Mouse (Mus musculus): ENCODE data around the gene Cald1.

The Cald1 gene

DNA sequence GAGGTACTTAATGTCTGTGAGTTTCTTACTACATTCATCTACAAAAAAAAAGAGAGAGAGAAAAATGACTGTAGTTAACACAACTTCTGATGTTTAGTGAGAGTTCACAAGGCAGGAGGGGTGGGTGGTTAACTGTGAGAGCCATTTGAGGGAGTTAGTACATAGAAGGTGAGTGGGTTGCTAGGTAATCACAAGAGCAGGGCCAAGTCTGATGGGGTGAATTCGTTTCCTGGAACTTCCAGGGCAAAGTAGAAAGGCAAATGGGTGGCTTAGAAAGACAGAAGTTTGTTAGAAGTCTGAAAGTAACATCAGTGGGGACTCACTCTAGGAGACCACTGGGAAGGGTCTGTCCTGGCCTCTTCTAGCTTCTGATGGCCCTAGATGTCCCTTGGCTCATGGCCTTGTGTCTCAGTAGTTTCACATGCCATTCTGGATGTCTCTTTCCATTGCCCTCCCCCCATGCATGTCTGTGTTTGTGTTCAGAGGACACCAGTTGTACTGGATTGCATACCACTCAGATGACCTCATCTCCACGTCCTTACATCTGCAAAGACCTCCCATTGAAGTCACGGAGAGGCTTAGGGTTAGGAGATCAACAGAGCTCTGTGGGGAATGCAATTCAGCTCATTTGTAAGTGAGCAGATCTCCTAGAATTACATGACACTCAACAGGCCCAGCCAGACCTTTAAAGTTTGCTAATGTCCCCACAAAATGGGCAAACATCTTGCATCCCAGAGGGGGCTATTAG, 118.8 kb downstream of the Cald1 start:
- no peak for DNase-seq (ENCODE audit: low read depth, low spot score)

DNA sequence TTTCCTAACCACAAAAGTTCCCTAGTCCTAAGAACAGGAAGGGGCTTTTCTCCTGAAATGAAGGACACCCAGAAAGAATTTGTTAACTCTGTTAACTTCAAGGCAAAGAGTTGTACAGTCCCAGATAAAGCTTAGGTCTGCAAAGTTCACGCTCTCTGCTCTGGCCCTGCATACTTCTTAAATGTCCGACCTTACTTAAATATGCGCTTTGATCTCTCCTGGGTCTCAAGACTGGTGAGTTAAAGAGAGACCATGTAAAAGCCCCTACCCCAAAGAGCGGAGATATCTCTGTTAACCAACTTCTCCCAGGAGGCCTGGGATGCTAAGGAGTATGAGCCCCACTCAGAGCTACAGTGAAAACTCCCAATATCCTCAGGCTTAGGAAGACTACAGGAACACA, 119.4 kb downstream of the Cald1 start:
- no peak for DNase-seq (ENCODE audit: low read depth, low spot score)

DNA sequence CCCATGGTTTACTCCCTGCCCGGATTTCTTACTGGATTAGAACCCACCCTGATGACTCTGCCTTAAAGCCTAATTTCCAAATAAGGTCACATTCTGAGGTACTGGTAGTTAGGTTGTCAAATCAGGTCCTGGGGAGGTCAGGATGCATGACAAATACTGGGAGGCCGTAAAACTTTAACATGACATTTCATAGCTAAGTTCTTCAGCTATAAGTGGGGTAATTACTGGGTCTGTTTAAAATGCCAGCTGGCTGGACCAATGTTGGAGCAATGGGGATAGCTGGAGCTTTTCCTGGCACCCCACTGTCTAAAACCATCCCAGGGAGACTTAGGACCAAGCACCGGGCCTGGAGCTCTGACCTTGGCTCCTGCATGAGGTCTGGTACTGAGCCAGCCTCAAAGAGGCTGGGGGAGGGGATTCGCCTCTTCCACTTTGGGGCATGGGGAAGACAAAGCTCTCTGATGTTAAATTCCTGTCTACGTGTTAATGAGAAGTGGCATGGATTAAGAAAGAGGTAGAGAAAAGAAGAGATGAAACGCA, 120.9 kb downstream of the Cald1 start:
- no peak for DNase-seq (ENCODE audit: low read depth, low spot score)

DNA sequence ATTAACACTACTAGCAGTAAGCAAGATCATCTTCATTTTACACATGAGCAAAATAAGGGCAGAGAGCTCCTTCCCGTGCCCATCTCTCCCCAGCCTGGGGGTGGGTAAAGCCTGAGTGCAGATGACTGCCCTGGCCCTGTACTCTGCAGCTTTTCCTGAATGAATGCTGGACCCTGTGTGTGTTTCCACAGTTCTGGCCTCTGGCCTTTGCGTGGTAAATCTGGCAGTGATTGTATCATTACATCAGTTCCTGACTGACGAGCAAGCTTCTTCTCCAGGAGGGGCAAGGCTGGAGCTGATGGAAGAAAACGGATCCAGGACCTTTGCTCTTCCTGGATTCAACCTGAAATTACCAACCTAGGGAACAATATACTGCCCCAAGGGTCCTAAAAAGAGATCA, 122.1 kb downstream of the Cald1 start:
- DNase-seq (ENCODE audit: low read depth, low spot score): no peak

DNA sequence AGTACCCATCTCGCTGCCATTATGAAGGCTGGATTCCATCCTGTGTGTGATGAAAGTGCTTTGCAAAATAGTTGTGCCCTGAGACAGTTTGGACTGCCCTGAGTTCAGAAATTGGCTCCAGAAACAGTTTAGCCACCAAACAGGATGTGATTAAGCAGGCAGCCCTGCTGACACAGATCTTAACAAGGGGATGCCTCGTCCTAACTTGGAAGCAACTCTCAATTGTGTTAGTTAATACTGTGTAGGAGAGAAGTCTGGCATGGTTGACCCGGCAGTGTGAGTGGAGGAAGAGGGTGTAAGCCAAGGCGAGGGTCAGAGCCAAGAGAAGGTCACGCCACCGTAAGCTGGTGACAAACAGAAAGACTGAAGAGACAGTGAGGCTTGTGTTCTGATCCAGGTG, 123.4 kb downstream of the Cald1 start:
- no peak for DNase-seq (ENCODE audit: low read depth, low spot score)

DNA sequence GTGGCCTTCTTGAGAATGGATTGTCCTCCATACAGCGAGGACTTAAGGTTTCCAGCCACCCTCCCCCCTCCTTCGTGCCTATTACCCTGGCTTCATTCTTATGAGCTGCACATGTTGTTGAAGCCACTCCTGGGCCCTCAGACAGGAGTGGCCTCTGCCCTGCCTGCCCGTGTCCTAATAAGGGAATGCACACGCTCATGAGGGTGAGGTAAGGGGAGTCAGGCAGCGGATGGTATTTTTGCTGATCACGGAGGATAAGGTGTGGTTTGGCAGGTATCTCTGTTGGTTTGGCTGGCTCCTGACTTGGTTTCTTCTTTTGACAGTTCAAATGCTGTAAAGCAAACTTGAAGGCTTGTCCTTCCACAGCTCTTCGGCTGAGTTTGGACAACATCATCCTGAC, 124.4 kb downstream of the Cald1 start:
- no peak for DNase-seq (ENCODE audit: low read depth, low spot score)

DNA sequence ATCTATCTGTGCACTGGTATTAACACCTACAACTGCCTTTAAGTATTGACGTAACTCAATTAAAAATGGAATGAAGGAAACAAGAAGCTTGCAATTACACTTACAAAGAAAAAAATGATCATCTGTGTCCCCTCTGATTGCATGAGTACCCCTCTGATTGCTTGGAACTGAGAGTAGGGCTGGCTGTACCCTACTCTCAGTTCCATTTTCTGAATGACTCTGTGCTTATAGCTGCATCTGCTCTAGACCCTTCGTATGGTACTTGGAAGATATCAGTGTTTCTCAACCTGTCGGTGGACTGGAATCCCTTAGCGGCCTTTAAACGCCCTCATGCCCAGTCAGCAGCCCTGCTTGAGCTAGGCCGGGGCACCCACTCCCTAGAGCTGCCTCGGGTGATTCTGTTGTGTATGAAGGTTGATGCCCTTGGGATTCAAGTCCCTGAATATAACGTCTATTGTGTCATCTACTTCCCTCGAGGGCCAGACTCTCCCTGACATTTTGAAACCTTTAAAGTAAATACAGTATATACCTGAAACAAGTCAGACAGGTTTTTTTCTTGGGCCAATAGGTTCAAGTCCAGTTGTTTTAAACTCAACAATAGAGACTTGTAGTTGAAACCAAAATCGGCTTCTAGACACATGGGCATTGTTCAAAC, 125.1 kb downstream of the Cald1 start:
- no peak for DNase-seq (ENCODE audit: low read depth, low spot score)

DNA sequence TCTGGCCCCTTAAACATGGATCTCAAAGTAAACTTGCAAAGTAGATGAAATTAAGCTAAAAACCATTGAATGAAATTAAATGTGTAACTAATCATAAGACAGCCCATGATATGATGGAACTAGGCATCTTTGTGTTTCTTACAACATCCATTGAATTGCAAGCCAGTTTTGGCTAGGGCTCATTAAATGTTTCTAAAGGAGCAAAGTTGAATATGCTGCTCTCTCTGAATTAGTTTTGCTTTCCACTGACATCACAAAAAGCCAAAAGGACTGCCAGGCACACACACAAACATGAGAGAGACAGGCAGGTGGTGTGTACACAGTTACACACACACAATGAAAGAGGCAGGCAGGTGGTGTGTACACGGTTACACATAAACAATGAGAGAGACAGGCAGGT, 127.4 kb downstream of the Cald1 start:
- DNase-seq (ENCODE audit: low read depth, low spot score): no peak

DNA sequence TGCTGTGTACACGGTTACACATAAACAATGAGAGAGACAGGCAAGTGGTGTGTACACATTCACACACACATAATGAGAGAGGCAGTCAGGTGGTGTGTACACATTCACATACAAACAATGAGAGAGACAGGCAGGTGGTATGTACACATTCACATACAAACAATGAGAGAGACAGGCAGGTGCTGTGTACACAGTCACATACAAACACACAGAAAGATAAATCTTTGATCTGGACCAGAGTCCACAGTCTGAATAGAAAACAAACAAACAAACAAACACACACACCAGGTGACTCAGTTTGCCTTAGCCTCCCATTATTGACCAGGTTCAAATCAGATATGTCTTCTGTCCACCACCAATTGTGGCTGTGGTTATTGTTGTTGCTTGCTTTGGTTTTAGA, 127.8 kb downstream of the Cald1 start:
- DNase-seq (ENCODE audit: low read depth, low spot score): no peak

DNA sequence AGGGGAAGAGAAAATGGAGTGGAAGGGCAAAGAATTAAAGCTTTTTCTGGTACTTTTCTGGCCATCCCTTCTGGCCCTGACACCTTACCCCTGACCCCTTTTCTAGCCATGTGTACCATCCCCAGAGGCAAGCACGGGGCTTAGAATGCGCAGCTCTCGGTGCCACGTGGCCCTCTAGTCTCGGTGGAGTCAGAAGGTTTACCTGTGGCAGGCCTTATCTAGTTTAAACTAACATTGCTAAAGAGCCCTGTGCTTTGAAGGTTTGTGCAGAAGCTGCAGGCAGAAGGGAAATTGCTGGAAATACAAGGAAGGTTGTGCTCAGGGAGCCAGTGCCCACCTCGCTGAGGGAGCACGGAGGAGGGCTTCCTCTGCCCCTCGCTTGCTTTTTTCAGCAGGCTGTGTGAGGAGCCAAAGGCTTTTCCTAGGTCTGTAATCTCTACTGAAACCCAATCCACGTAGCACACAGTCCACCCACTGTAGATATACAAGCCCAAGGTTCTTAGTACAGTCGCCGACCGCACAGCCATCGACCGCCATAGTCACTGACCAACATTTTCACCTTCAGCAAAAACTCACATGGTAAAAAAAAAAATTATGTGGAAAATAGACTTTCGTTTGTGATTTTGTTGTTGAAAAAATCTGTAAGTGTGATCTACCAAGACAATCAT, 129.2 kb downstream of the Cald1 start:
- DNase-seq (ENCODE audit: low read depth, low spot score): no peak

DNA sequence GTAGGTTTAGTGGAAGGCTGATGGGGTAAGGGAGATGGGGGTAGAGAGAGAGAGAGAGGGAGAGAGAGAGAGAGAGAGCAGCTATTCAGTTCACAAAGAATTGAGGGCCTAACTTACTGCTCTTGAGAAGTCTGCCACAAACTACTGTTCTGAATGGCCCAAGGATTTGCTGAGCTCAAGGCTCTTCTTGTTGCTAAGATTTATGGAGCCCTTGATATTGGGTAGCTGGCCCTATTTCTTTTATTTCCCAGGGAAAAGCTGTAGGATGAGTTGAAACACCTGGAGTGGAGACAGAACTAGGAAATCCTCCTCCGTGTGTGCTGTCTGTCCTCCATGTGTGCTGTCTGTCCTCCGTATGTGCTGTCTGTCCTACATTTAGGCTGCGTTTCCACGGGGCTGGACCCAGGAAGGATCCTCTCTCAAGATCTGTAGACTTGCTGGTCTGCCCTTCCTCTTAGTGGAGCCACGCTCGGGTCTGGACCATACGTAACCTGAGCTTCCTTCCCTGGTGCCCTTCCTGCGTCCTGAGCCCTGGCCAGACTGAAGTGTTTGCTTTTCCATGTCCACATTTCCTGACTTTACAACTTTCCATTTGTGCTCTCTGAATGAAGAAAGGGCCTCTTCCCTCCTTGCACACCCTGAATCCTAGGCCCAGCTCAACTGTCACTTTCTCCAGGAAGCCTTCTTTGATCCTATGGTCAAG, 131.3 kb downstream of the Cald1 start:
- no peak for DNase-seq (ENCODE audit: low read depth, low spot score)

DNA sequence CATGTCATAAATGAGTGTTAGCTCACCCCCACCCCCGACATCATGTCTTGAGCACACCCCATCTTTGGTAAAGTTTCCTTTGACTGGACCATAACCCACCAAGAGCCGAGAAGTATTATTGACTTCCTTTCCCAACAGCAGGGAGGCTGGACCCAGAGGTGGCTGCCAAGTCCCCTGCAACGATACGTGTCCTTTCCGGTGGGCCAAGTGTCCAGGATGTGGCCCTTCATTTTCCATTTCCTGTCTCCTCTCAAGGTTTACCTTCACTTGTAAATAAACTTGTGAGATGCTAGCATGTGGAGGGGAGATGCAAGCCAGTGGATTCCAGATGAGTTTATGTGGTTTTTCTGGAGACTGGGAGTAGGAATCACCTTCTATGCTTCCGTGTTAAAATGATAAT, 132.7 kb downstream of the Cald1 start:
- DNase-seq (ENCODE audit: low read depth, low spot score): no peak

DNA sequence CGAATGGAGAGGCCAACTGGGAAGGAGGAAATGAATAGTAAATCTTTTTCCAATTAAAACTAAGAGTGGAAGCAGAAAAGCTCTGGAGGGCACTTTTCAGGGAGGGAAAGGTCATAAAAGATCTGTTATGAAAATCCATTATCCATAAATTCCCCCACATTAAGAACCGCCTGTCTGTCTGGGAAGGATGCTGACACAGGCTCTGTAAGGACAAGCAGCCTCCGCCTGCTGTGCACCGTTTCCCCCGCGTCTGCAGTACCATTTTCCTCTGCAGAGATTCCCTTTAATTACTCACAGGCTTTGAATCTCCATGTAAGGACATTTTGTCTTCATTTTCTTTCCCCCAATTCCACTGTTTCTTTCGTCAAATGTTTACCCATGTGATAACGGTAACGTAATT, 133.2 kb downstream of the Cald1 start:
- DNase-seq (ENCODE audit: low read depth, low spot score): no peak

DNA sequence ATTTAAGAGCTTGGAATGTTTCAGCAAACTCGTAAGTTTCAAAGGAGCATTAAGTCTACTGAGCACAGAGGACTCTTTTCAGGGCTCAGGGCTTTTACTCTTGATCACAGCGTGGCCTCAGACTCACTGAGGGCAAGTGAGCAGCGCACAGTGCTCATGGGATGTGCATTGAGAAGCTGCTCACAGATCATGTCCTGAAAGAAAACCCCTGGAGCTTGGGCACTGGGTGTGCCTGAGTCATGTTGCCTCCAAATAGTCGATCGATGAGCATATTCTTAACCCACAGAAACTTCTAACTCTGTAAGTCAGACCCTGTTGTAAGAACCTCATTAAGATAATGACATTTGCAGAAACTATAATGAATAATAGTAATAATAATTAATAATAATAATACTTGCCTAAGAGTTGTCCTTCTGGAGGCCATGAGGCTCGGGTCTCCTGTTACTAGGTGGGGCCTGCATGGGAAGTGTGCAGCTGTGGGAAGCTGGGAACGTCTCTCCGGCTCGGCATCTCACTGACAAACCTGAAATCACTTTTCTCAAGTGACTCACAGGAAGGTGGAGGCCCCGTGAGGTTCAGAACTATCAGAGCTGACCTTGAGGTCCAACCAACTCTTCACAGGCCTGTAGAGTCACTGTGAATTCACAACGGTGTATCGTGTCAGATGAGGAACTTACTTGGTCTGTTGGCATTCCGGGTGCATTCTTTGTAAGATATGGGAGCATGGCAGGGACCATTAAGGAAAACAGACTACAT, 136.8 kb downstream of the Cald1 start:
- DNase-seq (ENCODE audit: low read depth, low spot score): no peak

DNA sequence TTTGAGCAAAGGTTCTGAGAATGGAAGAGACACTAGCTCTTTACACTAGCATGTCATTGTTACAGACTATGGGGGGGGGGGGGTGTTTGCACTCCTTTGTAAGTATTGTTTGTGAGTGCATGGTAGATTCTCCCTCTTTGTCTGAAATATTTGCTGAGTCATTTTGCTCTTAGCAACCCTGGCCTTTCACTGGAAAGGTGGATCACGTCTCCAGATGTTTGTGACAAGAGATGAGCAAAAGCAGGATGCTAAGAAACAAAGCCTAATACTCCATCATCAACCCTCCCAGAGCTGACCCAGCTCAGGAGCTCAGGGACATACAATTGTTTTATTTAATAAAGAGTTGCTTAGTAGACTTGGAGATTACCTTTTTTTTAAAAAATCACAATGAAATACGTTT, 138.6 kb downstream of the Cald1 start:
- no peak for DNase-seq (ENCODE audit: low read depth, low spot score)

DNA sequence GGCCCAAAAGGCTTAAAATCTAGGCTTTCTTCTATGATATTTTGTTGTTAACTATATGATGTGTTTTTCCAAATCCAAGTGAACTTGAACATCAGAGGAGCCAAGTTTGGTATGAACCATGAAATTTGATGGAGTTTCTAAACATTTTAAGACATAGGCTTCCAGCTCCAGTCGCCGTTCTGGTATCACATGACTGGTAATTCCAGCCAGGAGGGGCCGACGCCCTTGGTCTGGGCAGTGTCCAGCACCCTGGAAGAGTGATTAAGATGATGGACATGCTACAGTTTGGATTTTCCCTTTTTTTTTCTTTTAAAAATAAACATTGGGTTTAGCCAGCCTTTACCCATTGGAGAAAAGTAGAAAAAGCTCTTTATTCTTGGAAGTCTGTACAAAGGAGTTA, 145.6 kb downstream of the Cald1 start:
- no peak for DNase-seq (ENCODE audit: low read depth, low spot score)

DNA sequence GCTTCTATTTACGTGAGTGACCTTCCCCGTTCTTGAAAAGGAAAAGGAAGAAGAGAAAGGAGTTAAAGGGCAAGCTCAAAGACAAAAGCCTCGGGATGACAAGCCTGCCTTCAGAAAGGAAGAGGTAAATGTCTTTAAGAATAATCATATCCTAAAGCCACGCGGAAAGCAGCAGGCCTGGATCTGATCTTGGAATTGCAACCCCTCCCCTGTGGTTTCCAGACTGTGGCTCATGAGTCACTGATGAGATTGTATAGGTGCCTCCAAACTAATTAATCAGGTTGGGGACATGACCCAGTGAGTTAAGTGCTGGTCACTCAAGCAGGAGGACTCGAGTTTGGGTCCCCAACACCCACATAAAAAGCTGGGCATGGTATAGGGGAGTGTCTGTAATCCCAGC, 149.5 kb downstream of the Cald1 start:
- no peak for DNase-seq (ENCODE audit: low read depth, low spot score)

DNA sequence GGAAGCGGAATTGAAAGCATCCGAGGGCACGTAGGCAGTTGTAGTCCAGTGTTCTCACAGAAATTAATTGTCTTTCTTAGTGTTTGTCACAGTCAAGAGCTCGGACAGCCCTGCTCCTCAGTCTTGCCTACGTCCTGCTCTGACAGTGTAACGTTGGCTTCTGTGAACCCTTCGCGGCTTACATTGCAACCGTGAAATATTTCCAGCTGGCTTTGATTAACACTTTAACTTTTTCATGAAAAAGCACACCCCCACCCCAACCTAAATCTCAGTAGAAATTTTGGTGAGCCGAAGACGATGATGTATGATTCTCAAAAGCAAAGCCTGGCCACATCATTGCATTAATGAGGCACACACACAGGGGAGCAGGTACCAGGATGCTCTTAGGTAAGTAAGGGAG, 150.3 kb downstream of the Cald1 start:
- no peak for DNase-seq (ENCODE audit: low read depth, low spot score)

DNA sequence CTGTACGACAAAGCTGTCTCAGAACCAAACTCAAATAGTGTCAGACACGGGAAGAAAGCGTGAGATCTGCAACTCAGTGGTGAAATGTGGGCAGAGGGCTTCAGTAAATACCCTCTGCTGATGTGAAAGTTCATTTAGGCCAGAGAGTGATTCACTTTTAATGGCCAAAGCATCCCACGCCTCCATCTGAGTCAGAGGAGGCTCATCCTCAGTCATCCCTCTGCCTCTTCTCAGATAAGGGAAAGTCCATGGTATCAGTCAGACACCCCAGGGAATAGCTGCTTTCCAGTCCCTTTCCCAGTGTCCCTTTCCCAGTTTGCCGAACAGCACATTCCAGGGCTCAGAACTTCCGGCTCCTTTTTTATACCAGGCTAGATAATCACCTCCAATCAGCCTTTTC, 151.2 kb downstream of the Cald1 start:
- no peak for DNase-seq (ENCODE audit: low read depth, low spot score)

DNA sequence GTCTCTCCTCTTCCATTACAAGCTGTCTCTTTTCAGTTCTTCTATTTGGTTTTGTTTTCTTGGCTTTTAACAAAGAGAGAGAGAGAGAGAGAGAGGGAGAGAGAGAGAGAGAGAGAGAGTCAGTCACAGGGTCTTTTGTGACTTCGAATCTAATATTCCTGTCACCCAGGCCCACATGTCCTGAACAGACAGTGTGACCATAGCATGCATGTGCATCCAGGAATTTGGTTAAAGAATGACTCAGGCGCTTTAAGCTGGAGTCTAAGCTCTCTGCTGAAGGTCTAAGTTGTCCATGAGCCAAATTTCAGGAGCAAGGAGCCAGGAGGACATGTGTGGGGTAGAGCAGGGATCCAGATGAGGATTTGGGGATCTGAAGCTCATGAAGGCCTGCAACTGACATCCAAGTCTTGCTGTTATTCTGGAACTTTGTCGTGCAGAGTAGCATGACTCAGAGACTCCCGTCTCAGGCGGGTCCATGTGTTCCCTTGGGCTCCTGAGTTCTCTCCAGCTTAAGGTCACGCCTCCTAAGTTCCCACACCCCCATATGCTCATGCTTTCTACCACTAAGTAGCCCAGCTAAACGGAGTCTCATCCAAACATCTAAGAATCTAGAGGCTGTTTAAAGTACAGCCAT, 152.3 kb downstream of the Cald1 start:
- DNase-seq (ENCODE audit: low read depth, low spot score): no peak

DNA sequence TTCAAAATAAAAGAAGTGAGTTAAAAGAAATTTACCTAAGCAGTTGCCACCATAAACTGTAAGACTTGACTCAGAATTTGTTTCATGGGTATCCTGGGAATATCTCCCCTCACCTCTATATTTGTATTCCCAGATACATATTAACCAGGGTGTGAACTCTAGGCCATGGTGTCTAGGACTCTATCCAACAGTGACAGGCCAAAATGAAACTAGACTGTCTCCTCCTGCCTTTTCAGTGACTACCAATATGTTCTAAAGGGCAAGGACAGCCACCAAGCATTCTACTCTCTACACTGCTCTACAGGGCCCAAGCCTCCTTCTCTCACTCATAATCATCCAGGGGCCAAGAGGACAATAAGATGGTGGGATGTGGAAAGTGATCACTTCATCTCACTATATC, 153.3 kb downstream of the Cald1 start:
- no peak for DNase-seq (ENCODE audit: low read depth, low spot score)

Data from c-Kit-negative CD71-positive TER-119-positive erythroid progenitor cells, embryonic 14.5 days (primary cell).